Mouse (Mus musculus): ENCODE measurements around the gene Wnt7b. TPM values are rescaled to one million over a fixed set of nuclear protein-coding genes. Genes with fewer than 3 reads are reported as not detected.

The Wnt7b gene
- polyA plus RNA-seq, 1 experiment from 2014 or later = 85.1 TPM

DNA sequence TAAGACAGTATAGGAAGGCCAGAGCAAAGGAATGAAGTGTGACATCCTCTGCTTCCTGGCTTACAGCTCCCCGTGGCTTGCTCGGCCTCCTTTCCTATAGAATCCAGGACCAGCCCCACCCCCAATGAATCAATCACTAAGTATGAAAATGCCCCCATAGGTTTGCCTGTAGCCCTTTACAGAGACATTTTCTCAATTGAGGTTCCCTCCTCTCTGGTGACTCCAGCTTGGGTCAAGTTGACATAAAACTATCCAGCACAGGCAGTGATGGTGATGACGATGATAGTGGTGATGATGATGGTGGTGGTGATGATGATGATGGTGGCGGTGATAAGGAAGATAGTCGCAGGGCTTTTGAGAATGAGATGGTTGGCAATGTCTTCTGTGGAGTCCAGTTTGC lies 16.2 kb upstream of the Wnt7b start:
- Histone ChIP-seq H3K9ac (ENCODE audit: low read length) (no peak overlapping the region), H3K27me3 (ENCODE audit: control insufficient read depth, insufficient read depth, low read length) (no peaks in the 10 kb centered on the region), H3K4me2 (ENCODE audit: low read depth) (no peak overlapping the region), H3K27ac (ENCODE audit: low read depth, low read length) (no peak overlapping the region), H3K9me3 (ENCODE audit: control insufficient read depth, low read length) (no peaks in the 10 kb centered on the region), H3K4me1 (ENCODE audit: control insufficient read depth, insufficient read depth, low read length) (no peaks in the 10 kb centered on the region), H3K36me3 (ENCODE audit: control insufficient read depth, insufficient read depth, low read length) (no peaks in the 10 kb centered on the region), H3K4me3 (ENCODE audit: low read depth, low read length) (no peak overlapping the region)
- ATAC-seq (ENCODE audit: insufficient read depth, low FRiP score, low TSS enrichment) (no peak), DNase-seq (ENCODE audit: low spot score) (no peak)
- WGBS = 77% methylated on average over 5 of the region's 5 CpGs

DNA sequence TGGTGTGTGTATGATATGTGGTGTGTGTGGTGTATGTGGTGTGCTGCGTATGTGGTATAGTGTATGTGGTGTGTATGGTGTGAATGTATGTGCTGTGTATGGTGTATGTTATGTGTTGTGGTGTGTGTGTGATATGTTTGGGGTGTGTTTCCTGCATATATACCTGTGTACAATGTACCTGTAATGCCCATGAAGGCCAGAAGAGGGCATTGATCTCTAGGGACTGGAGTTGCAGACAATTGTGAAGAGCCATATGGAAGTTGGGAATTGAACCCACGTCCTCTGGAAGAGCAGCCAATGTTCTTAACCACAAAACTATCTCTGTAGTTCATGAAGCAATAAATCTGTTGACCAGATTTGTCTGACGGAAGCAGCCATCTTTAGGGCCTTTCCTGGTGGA lies 15.1 kb upstream of the Wnt7b start:
- no peak overlapping the region for H3K9ac ChIP-seq (ENCODE audit: low read length)
- no peak for DNase-seq (ENCODE audit: low spot score)
- H3K27me3 ChIP-seq (ENCODE audit: control insufficient read depth, insufficient read depth, low read length) = no peaks in the 10 kb centered on the region
- no peak overlapping the region for H3K27ac ChIP-seq (ENCODE audit: low read depth, low read length)
- 70% methylated on average over 3 of the region's 3 CpGs for WGBS
- no peak overlapping the region for H3K4me3 ChIP-seq (ENCODE audit: low read depth, low read length)
- H3K4me2 ChIP-seq (ENCODE audit: low read depth) = no peak overlapping the region
- no peak for ATAC-seq (ENCODE audit: insufficient read depth, low FRiP score, low TSS enrichment)
- no peaks in the 10 kb centered on the region for H3K36me3 ChIP-seq (ENCODE audit: control insufficient read depth, insufficient read depth, low read length)
- H3K4me1 ChIP-seq (ENCODE audit: control insufficient read depth, insufficient read depth, low read length) = no peaks in the 10 kb centered on the region
- no peaks in the 10 kb centered on the region for H3K9me3 ChIP-seq (ENCODE audit: control insufficient read depth, low read length)

DNA sequence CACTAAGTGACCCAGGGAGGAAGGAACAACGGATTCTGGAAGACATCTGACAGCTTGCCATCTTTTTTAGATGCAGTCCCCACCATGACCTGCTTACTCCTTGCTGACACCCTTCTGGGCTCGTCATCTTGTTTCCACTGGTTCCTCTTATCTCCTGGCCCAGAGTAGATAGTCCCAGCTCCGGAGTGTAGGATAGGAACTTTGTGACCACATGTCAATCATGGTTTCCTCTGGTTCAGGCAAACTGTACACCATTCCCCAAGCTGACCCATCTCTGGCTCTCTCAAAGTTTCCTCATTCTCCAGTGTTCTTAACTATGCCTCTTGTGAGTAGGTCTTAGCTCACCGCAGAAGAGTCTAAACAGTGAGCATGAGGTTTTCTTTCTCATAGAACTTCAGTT lies 10.4 kb upstream of the Wnt7b start:
- H3K27ac ChIP-seq (ENCODE audit: low read depth, low read length) = no peak overlapping the region
- H3K4me2 ChIP-seq (ENCODE audit: low read depth) = no peak overlapping the region
- WGBS = 83% methylated on average over 4 of the region's 4 CpGs
- no peaks in the 10 kb centered on the region for H3K4me1 ChIP-seq (ENCODE audit: control insufficient read depth, insufficient read depth, low read length)
- no peaks in the 10 kb centered on the region for H3K36me3 ChIP-seq (ENCODE audit: control insufficient read depth, insufficient read depth, low read length)
- no peak for ATAC-seq (ENCODE audit: insufficient read depth, low FRiP score, low TSS enrichment)
- no peak overlapping the region for H3K4me3 ChIP-seq (ENCODE audit: low read depth, low read length)
- H3K9ac ChIP-seq (ENCODE audit: low read length) = no peak overlapping the region
- no peaks in the 10 kb centered on the region for H3K27me3 ChIP-seq (ENCODE audit: control insufficient read depth, insufficient read depth, low read length)
- no peaks in the 10 kb centered on the region for H3K9me3 ChIP-seq (ENCODE audit: control insufficient read depth, low read length)
- no peak for DNase-seq (ENCODE audit: low spot score)

DNA sequence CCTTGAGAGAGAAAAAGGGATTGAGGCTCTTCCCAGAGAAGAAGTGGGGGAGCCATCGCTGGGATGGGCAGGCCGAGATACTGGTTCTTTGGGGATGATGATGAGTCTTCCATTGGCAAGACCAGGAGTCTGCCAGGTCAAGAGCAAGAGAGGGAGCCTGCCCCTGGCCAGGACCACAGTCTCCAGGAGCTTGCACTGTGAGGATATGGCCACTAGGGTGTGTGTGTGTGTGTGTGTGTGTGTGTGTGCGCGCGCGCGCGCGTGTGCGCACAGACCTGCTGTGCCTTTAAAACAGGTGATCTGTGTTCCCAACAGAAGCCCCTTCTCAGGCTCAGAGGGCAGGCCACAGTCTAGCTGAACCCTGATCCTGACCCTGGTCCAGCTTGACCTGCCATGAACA lies 8.6 kb upstream of the Wnt7b start:
- H3K27me3 ChIP-seq (ENCODE audit: control insufficient read depth, insufficient read depth, low read length) = no peaks in the 10 kb centered on the region
- no peaks in the 10 kb centered on the region for H3K4me1 ChIP-seq (ENCODE audit: control insufficient read depth, insufficient read depth, low read length)
- no peak overlapping the region for H3K9ac ChIP-seq (ENCODE audit: low read length)
- WGBS = 84% methylated on average over 10 of the region's 10 CpGs
- no peak overlapping the region for H3K4me3 ChIP-seq (ENCODE audit: low read depth, low read length)
- H3K36me3 ChIP-seq (ENCODE audit: control insufficient read depth, insufficient read depth, low read length) = no peaks in the 10 kb centered on the region
- no peak overlapping the region for H3K4me2 ChIP-seq (ENCODE audit: low read depth)
- H3K27ac ChIP-seq (ENCODE audit: low read depth, low read length) = no peak overlapping the region
- ATAC-seq (ENCODE audit: insufficient read depth, low FRiP score, low TSS enrichment) (no peak), DNase-seq (ENCODE audit: low spot score) (no peak)
- H3K9me3 ChIP-seq (ENCODE audit: control insufficient read depth, low read length) = no peaks in the 10 kb centered on the region

DNA sequence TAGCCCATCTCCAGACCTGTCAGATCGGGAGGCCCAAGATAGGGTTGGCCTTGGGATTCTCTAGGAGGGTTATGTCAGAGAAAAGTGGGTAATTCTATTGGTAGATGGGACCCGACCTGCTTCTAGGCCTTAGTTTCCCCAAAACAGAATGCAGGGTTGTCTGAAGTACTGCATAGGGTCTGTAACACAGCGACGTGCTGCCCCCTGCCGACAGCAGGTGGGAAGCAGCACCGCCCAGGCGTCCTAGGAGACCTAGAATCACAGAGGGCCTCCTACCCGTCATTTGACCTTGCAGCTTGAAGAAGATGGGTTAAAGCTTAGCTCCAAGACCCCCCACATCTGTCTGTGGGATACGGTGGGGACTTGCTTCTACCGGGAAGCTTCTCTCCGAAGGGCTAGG lies 1.2 kb upstream of the Wnt7b start:
- ATAC-seq (ENCODE audit: insufficient read depth, low FRiP score, low TSS enrichment) (peak; percentile 72), DNase-seq (ENCODE audit: low spot score) (peak; percentile 86)
- H3K4me1 ChIP-seq (ENCODE audit: control insufficient read depth, insufficient read depth, low read length) = peaks cover 13% of the 10 kb centered on the region
- no peak overlapping the region for H3K27ac ChIP-seq (ENCODE audit: low read depth, low read length)
- H3K36me3 ChIP-seq (ENCODE audit: control insufficient read depth, insufficient read depth, low read length) = no peaks in the 10 kb centered on the region
- WGBS = 1% methylated on average over 11 of the region's 11 CpGs
- no peaks in the 10 kb centered on the region for H3K9me3 ChIP-seq (ENCODE audit: control insufficient read depth, low read length)
- no peak overlapping the region for H3K4me2 ChIP-seq (ENCODE audit: low read depth)
- no peak overlapping the region for H3K9ac ChIP-seq (ENCODE audit: low read length)
- H3K4me3 ChIP-seq (ENCODE audit: low read depth, low read length) = no peak overlapping the region
- H3K27me3 ChIP-seq (ENCODE audit: control insufficient read depth, insufficient read depth, low read length) = peaks cover 45% of the 10 kb centered on the region

DNA sequence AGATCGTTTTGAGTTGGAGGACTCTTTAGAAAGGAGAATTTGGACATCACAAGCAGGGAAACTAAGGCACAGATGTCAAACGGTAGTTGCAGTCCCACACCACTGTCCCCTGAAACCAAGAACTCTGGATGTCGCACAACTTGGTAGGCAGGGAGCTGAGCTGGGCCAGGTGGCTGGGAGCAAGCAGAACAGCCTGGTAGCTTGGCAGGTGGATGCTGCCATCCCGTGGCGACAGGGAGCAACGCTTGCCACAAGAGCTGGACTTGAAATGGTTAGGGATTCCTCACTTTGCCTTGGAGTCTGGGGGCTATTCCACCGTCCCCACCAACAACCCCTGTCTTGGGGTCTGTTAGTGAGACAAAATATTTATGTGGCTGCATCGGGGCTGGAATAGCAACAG lies 751 bp upstream of the Wnt7b start:
- Histone ChIP-seq H3K4me3 (ENCODE audit: low read depth, low read length) (no peak overlapping the region; the same call in 1 of the 2 replicates), H3K36me3 (ENCODE audit: control insufficient read depth, insufficient read depth, low read length) (no peaks in the 10 kb centered on the region), H3K4me1 (ENCODE audit: control insufficient read depth, insufficient read depth, low read length) (peaks cover 13% of the 10 kb centered on the region), H3K4me2 (ENCODE audit: low read depth) (peak overlapping the region; percentile 17; the same call in 1 of the 2 replicates), H3K27ac (ENCODE audit: low read depth, low read length) (no peak overlapping the region), H3K9me3 (ENCODE audit: control insufficient read depth, low read length) (no peaks in the 10 kb centered on the region), H3K9ac (ENCODE audit: low read length) (no peak overlapping the region), H3K27me3 (ENCODE audit: control insufficient read depth, insufficient read depth, low read length) (peaks cover 49% of the 10 kb centered on the region)
- DNase-seq (ENCODE audit: low spot score) (peak; percentile 89), ATAC-seq (ENCODE audit: insufficient read depth, low FRiP score, low TSS enrichment) (peak; percentile 70)
- WGBS = 2% methylated on average over 8 of the region's 8 CpGs

DNA sequence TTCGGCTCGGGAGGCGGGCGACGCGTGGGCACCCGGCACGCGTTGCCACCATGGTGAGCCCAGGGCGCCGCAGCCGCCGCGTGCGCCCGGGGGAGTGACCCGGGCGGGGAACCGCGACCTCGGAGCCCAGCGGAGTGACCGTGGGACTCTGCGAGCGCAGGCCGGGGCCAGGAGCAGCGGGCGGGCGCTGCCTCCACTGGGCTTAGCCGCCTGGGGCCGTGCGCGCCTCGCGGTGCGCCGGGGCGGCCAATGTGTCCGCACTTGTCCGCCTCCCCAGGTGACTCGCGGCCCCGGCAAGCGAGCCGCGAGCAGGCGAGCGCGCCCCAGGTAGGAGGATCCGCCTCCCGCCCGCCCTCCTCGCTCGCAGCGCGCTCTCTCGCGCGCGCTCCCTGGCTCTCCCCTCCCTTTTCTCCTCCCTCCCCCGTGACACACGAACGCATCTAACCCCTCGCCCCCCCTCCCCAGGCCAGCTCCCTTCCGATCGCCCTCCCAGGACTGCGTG lies 659 bp downstream of the Wnt7b start:
- Histone ChIP-seq H3K9me3 (ENCODE audit: control insufficient read depth, low read length) (no peaks in the 10 kb centered on the region), H3K27me3 (ENCODE audit: control insufficient read depth, insufficient read depth, low read length) (peaks cover 63% of the 10 kb centered on the region), H3K4me3 (ENCODE audit: low read depth, low read length) (peak overlapping the region; percentile 69), H3K4me2 (ENCODE audit: low read depth) (peak overlapping the region; percentile 91), H3K27ac (ENCODE audit: low read depth, low read length) (peak overlapping the region; percentile 67), H3K4me1 (ENCODE audit: control insufficient read depth, insufficient read depth, low read length) (peaks cover 22% of the 10 kb centered on the region), H3K9ac (ENCODE audit: low read length) (peak overlapping the region; percentile 84), H3K36me3 (ENCODE audit: control insufficient read depth, insufficient read depth, low read length) (no peaks in the 10 kb centered on the region)
- peak; percentile 55 for DNase-seq (ENCODE audit: low spot score)
- ATAC-seq (ENCODE audit: insufficient read depth, low FRiP score, low TSS enrichment) = 0 out of 2 replicates have a peak, but pooled peaks have one; percentile 17
- under 1% methylated on average over 64 of the region's 67 CpGs for WGBS

DNA sequence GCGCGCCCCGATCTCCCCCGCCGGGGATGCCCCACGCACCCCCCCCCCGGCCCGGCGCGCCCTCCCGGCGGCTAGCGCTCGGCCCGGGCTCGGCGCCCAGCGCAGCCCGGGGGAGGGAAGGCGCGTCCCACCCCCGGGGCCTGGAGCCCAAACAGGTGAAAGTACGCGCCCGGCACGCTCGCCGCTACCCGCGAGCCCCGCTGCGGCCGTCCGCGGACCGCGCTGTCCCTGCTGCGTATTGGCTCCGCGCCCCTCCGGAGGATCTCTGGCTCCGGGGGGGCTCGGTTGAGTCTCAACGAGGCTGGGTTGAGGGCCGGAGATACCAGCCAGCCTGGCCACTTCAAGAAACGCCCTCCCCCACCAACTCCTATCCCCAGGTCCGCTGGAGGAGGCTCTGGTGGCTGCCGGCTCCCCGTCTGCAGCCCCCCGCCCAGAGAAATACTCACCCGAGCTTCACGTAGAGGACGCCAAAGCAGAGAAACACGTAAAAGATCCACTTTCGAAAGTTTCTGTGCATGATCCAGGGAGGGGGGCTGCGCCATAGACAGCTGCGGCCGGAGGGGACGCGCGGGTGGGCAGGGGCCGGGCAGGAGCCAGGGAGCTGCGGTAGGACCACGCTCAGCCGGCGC lies 1.2 kb downstream of the Wnt7b start:
- no peaks in the 10 kb centered on the region for H3K36me3 ChIP-seq (ENCODE audit: control insufficient read depth, insufficient read depth, low read length)
- peak overlapping the region; percentile 69 for H3K4me3 ChIP-seq (ENCODE audit: low read depth, low read length)
- H3K9ac ChIP-seq (ENCODE audit: low read length) = peak overlapping the region; percentile 84
- under 1% methylated on average over 54 of the region's 66 CpGs for WGBS
- H3K9me3 ChIP-seq (ENCODE audit: control insufficient read depth, low read length) = no peaks in the 10 kb centered on the region
- peak overlapping the region; percentile 67 for H3K27ac ChIP-seq (ENCODE audit: low read depth, low read length)
- DNase-seq (ENCODE audit: low spot score) (peak; percentile 44), ATAC-seq (ENCODE audit: insufficient read depth, low FRiP score, low TSS enrichment) (no peak)
- H3K4me1 ChIP-seq (ENCODE audit: control insufficient read depth, insufficient read depth, low read length) = peaks cover 22% of the 10 kb centered on the region
- H3K4me2 ChIP-seq (ENCODE audit: low read depth) = peak overlapping the region; percentile 91
- H3K27me3 ChIP-seq (ENCODE audit: control insufficient read depth, insufficient read depth, low read length) = peaks cover 65% of the 10 kb centered on the region

DNA sequence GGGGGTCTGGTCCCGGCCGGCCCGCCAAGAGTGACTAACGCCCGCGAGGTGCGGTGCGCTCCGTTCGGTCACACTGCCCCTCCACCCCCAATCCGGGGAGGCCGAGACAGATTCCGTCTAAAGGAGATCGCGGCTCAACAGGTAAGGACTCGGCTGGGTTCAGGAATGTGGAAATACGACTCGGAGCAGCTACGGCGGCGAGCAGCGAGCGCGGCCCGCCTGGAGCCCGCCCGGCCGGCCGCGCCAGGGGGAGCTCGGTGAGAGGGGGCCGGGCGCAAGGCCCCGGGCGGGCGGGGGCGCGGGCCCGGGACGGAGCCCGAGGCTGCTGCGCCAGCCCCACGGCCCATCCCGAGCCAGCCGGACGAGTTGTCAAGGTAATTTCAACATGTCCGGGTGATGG lies 1.8 kb downstream of the Wnt7b start:
- H3K4me2 ChIP-seq (ENCODE audit: low read depth) = peak overlapping the region; percentile 91
- no peaks in the 10 kb centered on the region for H3K36me3 ChIP-seq (ENCODE audit: control insufficient read depth, insufficient read depth, low read length)
- peak overlapping the region; percentile 67 for H3K27ac ChIP-seq (ENCODE audit: low read depth, low read length)
- ATAC-seq (ENCODE audit: insufficient read depth, low FRiP score, low TSS enrichment) = no peak
- H3K27me3 ChIP-seq (ENCODE audit: control insufficient read depth, insufficient read depth, low read length) = peaks cover 70% of the 10 kb centered on the region
- H3K4me3 ChIP-seq (ENCODE audit: low read depth, low read length) = peak overlapping the region; percentile 69
- no peaks in the 10 kb centered on the region for H3K9me3 ChIP-seq (ENCODE audit: control insufficient read depth, low read length)
- H3K9ac ChIP-seq (ENCODE audit: low read length) = peak overlapping the region; percentile 84
- DNase-seq (ENCODE audit: low spot score) = no peak
- H3K4me1 ChIP-seq (ENCODE audit: control insufficient read depth, insufficient read depth, low read length) = peaks cover 25% of the 10 kb centered on the region
- 1% methylated on average over 32 of the region's 47 CpGs for WGBS

All from neural tube, embryonic 11.5 days (tissue).